Mouse (Mus musculus) ES-E14 (cell line): Measurements from ENCODE around the gene Zfhx3.

Experiments
- CHD2 ChIP-seq: IDR thresholded peaks from 2 replicates; pipeline ENCODE4 v1.6.1; 2014; ENCODE audit warnings: mild to moderate bottlenecking, low read depth, low read length, inconsistent platforms
- HCFC1 ChIP-seq: IDR thresholded peaks from 2 replicates; pipeline ENCODE4 v1.6.1; 2012; ENCODE audit warnings: low read length, inconsistent platforms, borderline replicate concordance; ENCODE audit not compliant: insufficient read depth
- MAFK ChIP-seq: IDR thresholded peaks from 2 replicates; pipeline ENCODE4 v1.6.1; 2014; ENCODE audit warnings: mild to moderate bottlenecking, low read depth, low read length, inconsistent platforms; ENCODE audit not compliant: insufficient read depth
- ZC3H11A ChIP-seq: IDR thresholded peaks from 2 replicates; pipeline ENCODE4 v1.6.1; 2012; ENCODE audit warnings: low read depth, mild to moderate bottlenecking, inconsistent platforms, low read length, borderline replicate concordance
- ZNF384 ChIP-seq: IDR thresholded peaks from 2 replicates; pipeline ENCODE4 v1.6.1; 2012; ENCODE audit warnings: low read depth, low read length, inconsistent platforms

DNA sequence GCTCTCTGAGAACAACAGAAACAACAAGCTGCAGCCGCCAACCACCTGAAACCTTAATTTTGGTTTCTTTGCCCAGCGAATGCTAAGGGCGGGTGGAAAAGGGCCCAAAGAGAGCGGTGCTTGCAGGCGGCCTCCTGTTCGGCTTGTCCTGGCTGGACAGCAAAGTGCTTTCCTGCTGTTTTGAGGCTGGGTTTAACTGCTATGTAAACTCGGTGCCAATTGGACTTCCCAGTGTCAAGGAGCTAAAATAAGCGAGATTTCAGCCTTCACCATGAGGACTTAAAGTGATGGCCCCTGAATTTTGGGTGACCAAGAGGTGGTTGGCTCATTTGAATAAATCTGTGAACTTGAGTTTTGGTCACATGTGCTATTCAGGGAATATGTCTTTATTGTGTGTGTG lies 775.1 kb downstream of the Zfhx3 start:
- TF ChIP-seq CHD2 (no peak), ZC3H11A (no peak), MAFK (no peak), HCFC1 (no peak), ZNF384 (no peak)
